10 mouse cellular contexts compared by ENCODE assay signal in the genomic region with DNA sequence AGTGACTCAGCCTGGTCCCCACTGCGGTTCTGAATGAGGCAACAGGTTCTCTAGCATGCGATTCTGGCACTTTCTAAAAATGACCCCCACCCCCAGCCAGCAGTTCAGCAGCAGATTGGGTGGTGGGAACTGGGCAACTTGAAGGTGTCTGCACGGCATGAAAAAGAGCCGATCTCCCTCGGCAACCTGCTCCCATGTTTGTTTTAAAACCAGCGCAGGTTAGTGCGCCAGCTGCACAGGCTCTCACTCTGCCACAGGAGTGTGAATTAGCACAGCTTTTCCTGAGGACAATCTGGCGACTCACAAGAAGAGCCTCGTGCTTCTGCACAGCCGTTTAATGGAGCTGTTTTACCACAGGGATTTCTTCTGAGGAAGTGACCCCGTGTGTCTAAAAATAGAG.
DNase-seq lines count a peak whose midpoint lies in the region; ATAC-seq lines count a peak whose summit lies in the region.
"Had no signal": no experiment of that assay in that cellular context is flagged by ENCODE, and none has a peak within 500 bp of the region (broad histone marks: within the 10 kb centered on the region; RNA-seq: fewer than 3 reads in every experiment).

No protein-coding gene starts in this region.

- H3K4me3 ChIP-seq in forebrain, embryonic 13.5 days, result no peak overlapping the region
- no peak overlapping the region for H3K4me3 ChIP-seq in forebrain, embryonic 11.5 days (ENCODE audit: low read depth, low read length)
- H3K4me3 ChIP-seq: megakaryocyte, embryonic 14.5 days had no signal

- WGBS in forebrain, embryonic 13.5 days, result 58% methylated on average over 11 of the region's 11 CpGs
- 76% methylated on average over 11 of the region's 11 CpGs for WGBS in forebrain, embryonic 11.5 days

- H3K4me1 ChIP-seq in forebrain, embryonic 13.5 days, result peaks cover 7% of the 10 kb centered on the region
- no peaks in the 10 kb centered on the region for H3K4me1 ChIP-seq in forebrain, embryonic 11.5 days (replicated peaks; ENCODE audit: control insufficient read depth, insufficient read depth, low read length)
- H3K4me1 ChIP-seq: megakaryocyte, embryonic 14.5 days had no signal

- no peak overlapping the region for H3K4me2 ChIP-seq in forebrain, embryonic 13.5 days
- no peak overlapping the region for H3K4me2 ChIP-seq in forebrain, embryonic 11.5 days (ENCODE audit: low read depth, low read length, severe bottlenecking)

- H3K9me3 ChIP-seq in forebrain, embryonic 13.5 days (replicated peaks), result no peaks in the 10 kb centered on the region
- no peaks in the 10 kb centered on the region for H3K9me3 ChIP-seq in forebrain, embryonic 11.5 days (ENCODE audit: control insufficient read depth, low read length)
- H3K9me3 ChIP-seq: megakaryocyte, embryonic 14.5 days had no signal

- peak; percentile 43; the same call in 1 of the 2 replicates for ATAC-seq in forebrain, embryonic 13.5 days
- no peak for ATAC-seq in forebrain, embryonic 11.5 days (replicated peaks; ENCODE audit: low FRiP score)

- no peaks in the 10 kb centered on the region for H3K27me3 ChIP-seq in forebrain, embryonic 13.5 days
- H3K27me3 ChIP-seq in forebrain, embryonic 11.5 days (ENCODE audit: control insufficient read depth, insufficient read depth, low read length), result no peaks in the 10 kb centered on the region

- DNase-seq in forebrain, embryonic 11.5 days (ENCODE audit: low spot score), result no peak
- peak; percentile 38 for DNase-seq in layer of hippocampus, adult 11-12 months (ENCODE audit: low spot score)
- no peak for DNase-seq in layer of hippocampus, postnatal 14 days (ENCODE audit: low spot score in 2 of 2)
- peak; percentile 38 to 79 for DNase-seq in frontal cortex, postnatal 36 days (ENCODE audit: low spot score in 2 of 2)
- peak; percentile 48 for DNase-seq in right cerebral cortex, adult 18-20 months
- no peak for DNase-seq in spleen, postnatal 14 days (ENCODE audit: low spot score in 2 of 2)
- DNase-seq in thymus, postnatal 14 days, result no peak
- DNase-seq: kidney, adult 9 months had no signal

- H3K9ac ChIP-seq in forebrain, embryonic 13.5 days, result no peak overlapping the region
- H3K9ac ChIP-seq in forebrain, embryonic 11.5 days (ENCODE audit: low read length), result no peak overlapping the region

- H3K36me3 ChIP-seq in forebrain, embryonic 13.5 days (ENCODE audit: poor library complexity, severe bottlenecking), result no peaks in the 10 kb centered on the region
- H3K36me3 ChIP-seq in forebrain, embryonic 11.5 days (ENCODE audit: control insufficient read depth, insufficient read depth, low read length), result no peaks in the 10 kb centered on the region

- no peak overlapping the region; the same call in 1 of the 2 replicates for H3K27ac ChIP-seq in forebrain, embryonic 13.5 days
- no peak overlapping the region for H3K27ac ChIP-seq in forebrain, embryonic 11.5 days (ENCODE audit: low read depth, low read length)

Comparison
In these comparisons a context has a peak if more than half of its experiments do, and no peak if none do; other contexts are left out.
1. DNase-seq: peak in layer of hippocampus, adult 11-12 months (single experiment), frontal cortex, postnatal 36 days (2 of 2) and right cerebral cortex, adult 18-20 months (single experiment); none in forebrain, embryonic 11.5 days (single experiment), layer of hippocampus, postnatal 14 days (0 of 2), spleen, postnatal 14 days (0 of 2) and thymus, postnatal 14 days (single experiment).